16 mouse cellular contexts compared by ENCODE assay signal in genomic region chr8:114816343-114816742, GRCm38 (mm10).
DNase-seq lines count a peak whose midpoint lies in the region; ATAC-seq and TF ChIP-seq lines count a peak whose summit lies in the region.
"Had no signal": no experiment of that assay in that cellular context is flagged by ENCODE, and none has a peak within 500 bp of the region (broad histone marks: within the 10 kb centered on the region; RNA-seq: fewer than 3 reads in every experiment).

No protein-coding gene starts in this region.

- H3K27ac ChIP-seq in forebrain, postnatal 0 days (ENCODE audit: low read depth, low read length): no peak overlapping the region
- H3K27ac ChIP-seq in forebrain, embryonic 16.5 days (ENCODE audit: low read length): no peak overlapping the region
- peak overlapping the region; percentile 67 for H3K27ac ChIP-seq in midbrain, embryonic 10.5 days (replicated peaks)
- H3K27ac ChIP-seq in midbrain, embryonic 16.5 days (ENCODE audit: low read length): no peak overlapping the region
- H3K27ac ChIP-seq in cerebellum, adult 2 months (ENCODE audit: insufficient read depth, low read length): no peak overlapping the region
- H3K27ac ChIP-seq: embryonic facial prominence, embryonic 13.5 days; forebrain, embryonic 15.5 days; hindbrain, embryonic 13.5 days; kidney, embryonic 15.5 days; liver, embryonic 13.5 days; midbrain, embryonic 12.5 days had no signal

- no peak overlapping the region for H3K4me2 ChIP-seq in forebrain, postnatal 0 days (ENCODE audit: low read depth)
- no peak overlapping the region for H3K4me2 ChIP-seq in forebrain, embryonic 16.5 days (ENCODE audit: low read length)
- H3K4me2 ChIP-seq in midbrain, embryonic 16.5 days (ENCODE audit: low read length): no peak overlapping the region
- H3K4me2 ChIP-seq: embryonic facial prominence, embryonic 13.5 days; forebrain, embryonic 15.5 days; hindbrain, embryonic 13.5 days; kidney, embryonic 15.5 days; liver, embryonic 13.5 days; midbrain, embryonic 12.5 days had no signal

- H3K9ac ChIP-seq in forebrain, postnatal 0 days: no peak overlapping the region
- H3K9ac ChIP-seq in forebrain, embryonic 16.5 days (replicated peaks; ENCODE audit: low read depth, low read length): no peak overlapping the region
- no peak overlapping the region for H3K9ac ChIP-seq in midbrain, embryonic 16.5 days (ENCODE audit: low read depth, low read length)
- H3K9ac ChIP-seq: embryonic facial prominence, embryonic 13.5 days; forebrain, embryonic 15.5 days; hindbrain, embryonic 13.5 days; kidney, embryonic 15.5 days; liver, embryonic 13.5 days; midbrain, embryonic 12.5 days had no signal

- TF ChIP-seq CTCF in forebrain, postnatal 0 days (IDR thresholded peaks at IDR 0.05; ENCODE audit: low read depth): peak; percentile 39; the same call in 1 of the 2 replicates
- TF ChIP-seq CTCF in cerebellum, adult 2 months (IDR thresholded peaks at IDR 0.05; ENCODE audit: borderline replicate concordance, insufficient read depth, low read depth, low read length): no peak

- no peak overlapping the region for H3K4me3 ChIP-seq in forebrain, postnatal 0 days (ENCODE audit: low read depth, low read length)
- H3K4me3 ChIP-seq in forebrain, embryonic 16.5 days (replicated peaks; ENCODE audit: low read length): no peak overlapping the region
- no peak overlapping the region for H3K4me3 ChIP-seq in midbrain, embryonic 10.5 days
- no peak overlapping the region for H3K4me3 ChIP-seq in midbrain, embryonic 16.5 days (ENCODE audit: low read depth, low read length)
- no peak overlapping the region for H3K4me3 ChIP-seq in cerebellum, adult 2 months (replicated peaks; ENCODE audit: insufficient read depth, low read depth, low read length)
- H3K4me3 ChIP-seq: embryonic facial prominence, embryonic 13.5 days; forebrain, embryonic 15.5 days; hindbrain, embryonic 13.5 days; kidney, embryonic 15.5 days; liver, embryonic 13.5 days; midbrain, embryonic 12.5 days had no signal

- no peaks in the 10 kb centered on the region for H3K36me3 ChIP-seq in forebrain, postnatal 0 days (ENCODE audit: insufficient read depth)
- H3K36me3 ChIP-seq in forebrain, embryonic 16.5 days (ENCODE audit: control insufficient read depth, insufficient read depth): no peaks in the 10 kb centered on the region
- no peaks in the 10 kb centered on the region for H3K36me3 ChIP-seq in midbrain, embryonic 10.5 days
- H3K36me3 ChIP-seq in midbrain, embryonic 16.5 days (ENCODE audit: control insufficient read depth, insufficient read depth, low read length): no peaks in the 10 kb centered on the region
- H3K36me3 ChIP-seq: embryonic facial prominence, embryonic 13.5 days; forebrain, embryonic 15.5 days; hindbrain, embryonic 13.5 days; kidney, embryonic 15.5 days; liver, embryonic 13.5 days; midbrain, embryonic 12.5 days had no signal

- H3K9me3 ChIP-seq in forebrain, postnatal 0 days (ENCODE audit: low read length): no peaks in the 10 kb centered on the region
- no peaks in the 10 kb centered on the region for H3K9me3 ChIP-seq in forebrain, embryonic 16.5 days (ENCODE audit: control insufficient read depth, low read length)
- no peaks in the 10 kb centered on the region; the same call in 1 of the 2 replicates for H3K9me3 ChIP-seq in midbrain, embryonic 10.5 days (replicated peaks)
- H3K9me3 ChIP-seq in midbrain, embryonic 16.5 days (replicated peaks; ENCODE audit: control insufficient read depth, low read length, poor library complexity, severe bottlenecking): no peaks in the 10 kb centered on the region
- H3K9me3 ChIP-seq: forebrain, embryonic 15.5 days; hindbrain, embryonic 13.5 days; kidney, embryonic 15.5 days; liver, embryonic 13.5 days; midbrain, embryonic 12.5 days had no signal

- no peak for ATAC-seq in forebrain, postnatal 0 days
- no peak for ATAC-seq in forebrain, embryonic 16.5 days
- no peak for ATAC-seq in midbrain, embryonic 16.5 days
- ATAC-seq in neutrophil, adult 5-6 weeks (ENCODE audit: extremely low read depth, insufficient number of reproducible peaks, low FRiP score, poor library complexity, severe bottlenecking): peak; percentile 69
- ATAC-seq: forebrain, embryonic 15.5 days had no signal

- WGBS in forebrain, postnatal 0 days: 76% methylated on average over 12 of the region's 12 CpGs
- 78% methylated on average over 12 of the region's 12 CpGs for WGBS in forebrain, embryonic 16.5 days
- WGBS in midbrain, embryonic 10.5 days: 82% methylated on average over 12 of the region's 12 CpGs
- 71% methylated on average over 12 of the region's 12 CpGs for WGBS in midbrain, embryonic 16.5 days
- 61% methylated on average over 12 of the region's 12 CpGs for WGBS in cerebellum, adult 2 months

- TF ChIP-seq POLR2A in cerebellum, adult 2 months (IDR thresholded peaks at IDR 0.05; ENCODE audit: borderline replicate concordance, insufficient read depth, low read length): no peak

- no peaks in the 10 kb centered on the region for H3K27me3 ChIP-seq in forebrain, postnatal 0 days (ENCODE audit: insufficient read depth, low read length)
- H3K27me3 ChIP-seq in forebrain, embryonic 16.5 days (replicated peaks; ENCODE audit: control insufficient read depth, insufficient read depth, low read length): no peaks in the 10 kb centered on the region
- H3K27me3 ChIP-seq in midbrain, embryonic 10.5 days (ENCODE audit: low read depth, poor library complexity, severe bottlenecking): no peaks in the 10 kb centered on the region
- H3K27me3 ChIP-seq in midbrain, embryonic 16.5 days (ENCODE audit: control insufficient read depth, insufficient read depth, low read depth, low read length): peaks cover 3% of the 10 kb centered on the region; the same call in 1 of the 2 replicates
- no peaks in the 10 kb centered on the region for H3K27me3 ChIP-seq in cerebellum, adult 2 months (ENCODE audit: control insufficient read depth, insufficient read depth, low read length)
- H3K27me3 ChIP-seq: embryonic facial prominence, embryonic 13.5 days; forebrain, embryonic 15.5 days; hindbrain, embryonic 13.5 days; kidney, embryonic 15.5 days; liver, embryonic 13.5 days had no signal

- H3K4me1 ChIP-seq in forebrain, postnatal 0 days (ENCODE audit: insufficient read depth): no peaks in the 10 kb centered on the region; the same call in 1 of the 2 replicates
- H3K4me1 ChIP-seq in forebrain, embryonic 16.5 days (replicated peaks; ENCODE audit: control insufficient read depth, insufficient read depth, low read length): no peaks in the 10 kb centered on the region
- H3K4me1 ChIP-seq in midbrain, embryonic 10.5 days: peaks cover 15% of the 10 kb centered on the region
- no peaks in the 10 kb centered on the region for H3K4me1 ChIP-seq in midbrain, embryonic 16.5 days (ENCODE audit: control insufficient read depth, insufficient read depth, low read length)
- H3K4me1 ChIP-seq in cerebellum, adult 2 months (ENCODE audit: control insufficient read depth, insufficient read depth, low read length): no peaks in the 10 kb centered on the region
- H3K4me1 ChIP-seq: forebrain, embryonic 15.5 days had no signal

- DNase-seq in forebrain, postnatal 0 days: no peak
- DNase-seq in midbrain, embryonic 10.5 days (ENCODE audit: low spot score): no peak
- DNase-seq in thymus, postnatal 25 days: peak; percentile 46
- DNase-seq in embryo, embryonic 10.5 days (ENCODE audit: low spot score): no peak
- DNase-seq in cerebellum, adult 2 months: no peak
- DNase-seq: adrenal gland, postnatal 14 days; cerebellum, adult 11-12 months; liver, embryonic 13.5 days had no signal
